Mouse (Mus musculus) kidney, adult 2 months (tissue): ENCODE data around the gene Zdhhc13. TPM values are rescaled to one million over a fixed set of nuclear protein-coding genes. Genes with fewer than 3 reads are reported as not detected.

Experiments used
- DNase-seq: peaks from one replicate; pipeline ENCODE4 v3.0.0; 2021
- H3K27ac ChIP-seq: fragments of 200-500 bp; 2 replicates; pipeline ENCODE4 v1.5.1; 2012; ENCODE audit warnings: low read depth, low read length, control low read depth, inconsistent platforms; ENCODE audit not compliant: insufficient read depth
- H3K27me3 ChIP-seq: fragments of 200-500 bp; replicated peaks from 2 replicates; pipeline ENCODE4 v1.6.1; 2012; ENCODE audit warnings: mild to moderate bottlenecking, moderate library complexity, low read length, inconsistent platforms; ENCODE audit not compliant: control insufficient read depth, insufficient read depth
- H3K36me3 ChIP-seq: fragments of 200-500 bp; 2 replicates; pipeline ENCODE4 v1.6.1; 2012; ENCODE audit warnings: mild to moderate bottlenecking, moderate library complexity, low read length, inconsistent platforms; ENCODE audit not compliant: control insufficient read depth, insufficient read depth
- H3K4me1 ChIP-seq: fragments of 200-500 bp; 2 replicates; pipeline ENCODE4 v1.6.1; 2011; ENCODE audit warnings: low read length; ENCODE audit not compliant: control insufficient read depth, insufficient read depth
- H3K4me3 ChIP-seq: fragments of 200-500 bp; 2 replicates; pipeline ENCODE4 v1.5.1; 2011; ENCODE audit warnings: mild to moderate bottlenecking, low read depth, low read length, control low read depth; ENCODE audit not compliant: insufficient read depth
- CTCF ChIP-seq: fragments of 200-500 bp; conservative IDR thresholded peaks from 2 replicates; pipeline ENCODE4 v1.5.1; 2011; ENCODE audit warnings: low read depth, mild to moderate bottlenecking, control low read depth, low read length, moderate library complexity, mixed read lengths; ENCODE audit not compliant: insufficient read depth, insufficient read length
- POLR2A ChIP-seq: fragments of 200-500 bp; IDR thresholded peaks from one replicate; pipeline ENCODE4 v1.6.1; 2011; ENCODE audit warnings: low read depth, low read length, control low read depth
- WGBS: fragments of 180-500 bp; shearing (Covaris S2); methylation state at CpG from one replicate; pipeline ENCODE4 v1.1.7; 2018; 5-methylcytosine and 5-hydroxymethylcytosine counted together
- polyA plus RNA-seq: library from polyadenylated mRNA; depleted of rRNA; stranded (reverse); fragments of >200 nt; gene quantifications from 2 replicates; pipeline ENCODE4 v1.2.3, GENCODE M21; 2012

Gene Zdhhc13
- polyA plus RNA-seq, 1 experiment = 9.6 TPM

DNA sequence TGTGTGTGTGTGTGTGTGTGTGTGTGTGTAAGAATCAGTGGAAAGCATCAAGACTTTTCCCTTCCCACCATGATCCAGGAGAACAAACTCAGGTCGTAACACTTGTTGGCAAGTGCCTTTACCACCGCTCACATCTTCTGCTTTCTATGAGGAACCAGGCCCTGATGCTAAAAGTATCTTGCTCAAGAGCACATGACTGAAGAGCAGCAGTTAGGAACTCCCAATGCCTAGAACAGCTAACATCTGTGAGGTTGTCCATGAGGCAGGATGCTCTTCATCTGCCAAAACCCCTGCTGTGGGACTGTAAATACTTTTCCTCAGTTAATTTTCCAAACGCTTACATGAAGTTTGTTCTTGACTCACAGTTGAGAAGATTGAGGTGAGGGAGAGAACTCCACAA is 455 bp upstream of the Zdhhc13 start:
- no peak for TF ChIP-seq POLR2A
- TF ChIP-seq CTCF = no peak
- H3K4me3 ChIP-seq = peak overlapping the region; percentile 21; the same call in 1 of the 2 replicates
- no peaks in the 10 kb centered on the region for H3K36me3 ChIP-seq
- 64% methylated on average over 3 of the region's 3 CpGs for WGBS
- peak overlapping the region; percentile 42; the same call in 1 of the 2 replicates for H3K27ac ChIP-seq
- no peaks in the 10 kb centered on the region for H3K27me3 ChIP-seq
- peaks cover 8% of the 10 kb centered on the region; the same call in 1 of the 2 replicates for H3K4me1 ChIP-seq
- DNase-seq = no peak

GRCm38 (mm10) chr7:48790117-48790516 is 1.3 kb downstream of the Zdhhc13 start:
- TF ChIP-seq CTCF = no peak
- TF ChIP-seq POLR2A = no peak
- Histone ChIP-seq H3K4me1 (peaks cover 8% of the 10 kb centered on the region; the same call in 1 of the 2 replicates), H3K27me3 (no peaks in the 10 kb centered on the region), H3K27ac (no peak overlapping the region), H3K4me3 (no peak overlapping the region), H3K36me3 (no peaks in the 10 kb centered on the region)
- 53% methylated on average over 4 of the region's 4 CpGs for WGBS
- no peak for DNase-seq

DNA sequence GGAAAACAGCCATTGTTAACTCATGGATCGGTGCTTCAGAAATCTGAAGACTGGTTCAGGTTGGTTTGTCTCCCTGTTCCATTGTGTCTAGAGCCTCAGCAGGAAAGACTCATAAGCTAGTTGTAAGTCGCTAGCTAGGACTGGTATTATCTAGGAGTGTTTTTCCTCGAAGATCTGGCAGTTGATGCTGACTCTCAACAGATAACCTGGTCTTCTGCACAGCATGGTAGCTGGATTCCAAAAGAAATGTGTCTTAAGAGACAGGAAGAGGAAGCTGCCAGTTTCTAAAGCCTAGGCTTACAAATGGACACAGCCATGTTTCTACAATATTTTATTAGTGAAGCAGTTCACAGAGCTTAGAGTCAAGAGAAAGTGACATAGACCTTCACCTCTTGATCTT is 2.6 kb downstream of the Zdhhc13 start:
- peaks cover 8% of the 10 kb centered on the region; the same call in 1 of the 2 replicates for H3K4me1 ChIP-seq
- 77% methylated on average over 3 of the region's 3 CpGs for WGBS
- no peaks in the 10 kb centered on the region for H3K36me3 ChIP-seq
- H3K27ac ChIP-seq = no peak overlapping the region
- H3K4me3 ChIP-seq = no peak overlapping the region
- H3K27me3 ChIP-seq = no peaks in the 10 kb centered on the region
- no peak for DNase-seq
- TF ChIP-seq POLR2A (no peak), CTCF (no peak)

- TF ChIP-seq POLR2A (no peak), CTCF (no peak)
- 83% methylated on average over 3 of the region's 3 CpGs for WGBS
Measured at GRCm38 (mm10) chr7:48795130-48795529, 6.3 kb downstream of the Zdhhc13 start.

DNA sequence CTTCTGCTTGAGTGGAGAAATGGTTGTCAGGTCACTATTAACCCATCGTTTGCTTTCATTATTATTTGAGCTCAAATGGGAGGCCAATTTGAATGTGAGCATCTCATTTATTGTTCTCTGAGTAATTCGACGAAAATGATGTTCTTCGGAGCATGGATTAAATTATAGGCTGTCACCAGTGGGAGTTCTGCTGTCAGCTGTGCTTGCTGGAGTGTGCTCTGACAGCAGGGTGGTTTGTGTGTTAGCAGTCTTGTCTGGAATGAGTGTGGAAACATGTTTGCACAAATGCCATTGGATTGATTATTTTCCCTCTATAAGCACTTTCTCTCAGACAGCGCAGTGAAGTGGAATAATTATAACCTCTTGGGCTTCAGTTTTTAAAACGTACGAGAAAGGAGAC is 14.6 kb downstream of the Zdhhc13 start:
- H3K27ac ChIP-seq = no peak overlapping the region
- no peak for DNase-seq
- H3K27me3 ChIP-seq = no peaks in the 10 kb centered on the region
- no peaks in the 10 kb centered on the region for H3K4me1 ChIP-seq
- 71% methylated on average over 7 of the region's 7 CpGs for WGBS
- no peak for TF ChIP-seq CTCF
- TF ChIP-seq POLR2A = no peak
- no peak overlapping the region for H3K4me3 ChIP-seq
- peaks cover 10% of the 10 kb centered on the region for H3K36me3 ChIP-seq

More at GRCm38 (mm10) chr7:48795130-48795529, 6.3 kb downstream of the Zdhhc13 start:
- H3K27ac ChIP-seq = no peak overlapping the region
- no peaks in the 10 kb centered on the region for H3K36me3 ChIP-seq
- no peak overlapping the region for H3K4me3 ChIP-seq
- no peaks in the 10 kb centered on the region for H3K27me3 ChIP-seq
- DNase-seq = no peak
- H3K4me1 ChIP-seq = peaks cover 2% of the 10 kb centered on the region; the same call in 1 of the 2 replicates

- 83% methylated on average over 4 of the region's 4 CpGs for WGBS
- peaks cover 9% of the 10 kb centered on the region for H3K36me3 ChIP-seq
- H3K27ac ChIP-seq = no peak overlapping the region
Measured at GRCm38 (mm10) chr7:48806587-48806986, 17.8 kb downstream of the Zdhhc13 start.

DNA sequence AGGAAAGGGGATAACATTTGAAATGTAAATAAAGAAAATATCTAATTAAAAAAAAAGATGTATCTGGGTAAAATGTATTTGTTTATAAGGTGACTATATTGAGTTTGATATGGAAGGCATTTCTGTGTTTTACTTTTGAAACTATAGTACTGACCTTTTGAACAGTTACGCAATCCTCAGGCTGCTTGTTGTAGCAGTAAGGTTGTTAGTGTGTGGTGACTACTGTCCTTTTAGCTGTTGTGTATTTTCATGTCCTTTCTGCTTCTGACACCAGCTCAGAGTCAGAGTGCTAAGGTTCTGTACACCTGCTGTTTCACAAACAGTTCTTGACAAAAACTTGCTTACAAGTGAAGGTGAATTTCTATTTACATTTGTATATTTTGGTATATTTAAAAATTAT is 21.8 kb downstream of the Zdhhc13 start:
- H3K4me1 ChIP-seq = no peaks in the 10 kb centered on the region
- H3K36me3 ChIP-seq = peaks cover 7% of the 10 kb centered on the region
- WGBS = 100% methylated on average over 1 of the region's 1 CpGs
- DNase-seq = no peak
- H3K27me3 ChIP-seq = no peaks in the 10 kb centered on the region
- no peak overlapping the region for H3K4me3 ChIP-seq
- TF ChIP-seq POLR2A (no peak), CTCF (no peak)
- no peak overlapping the region for H3K27ac ChIP-seq

More at GRCm38 (mm10) chr7:48806587-48806986, 17.8 kb downstream of the Zdhhc13 start:
- TF ChIP-seq POLR2A (no peak), CTCF (no peak)
- H3K27me3 ChIP-seq = no peaks in the 10 kb centered on the region
- DNase-seq = no peak
- no peak overlapping the region for H3K4me3 ChIP-seq
- H3K4me1 ChIP-seq = no peaks in the 10 kb centered on the region
